Mouse (Mus musculus): Measurements from ENCODE around the gene Atp1a3. TPM values are rescaled to one million over a fixed set of nuclear protein-coding genes. Genes with fewer than 3 reads are reported as not detected.
A peak's percentile ranks its signal among the peaks of the same experiment; 100 is the strongest.

Gene Atp1a3
- polyA plus RNA-seq, 1 experiment from 2014 or later: 6.8 TPM

GRCm38 (mm10) chr7:24953966-24954365, 51.8 kb downstream of the Atp1a3 start:
- no peaks in the 10 kb centered on the region for H3K9me3 ChIP-seq (replicated peaks; ENCODE audit: control insufficient read depth, low read length)
- DNase-seq (ENCODE audit: low spot score) (no peak), ATAC-seq (replicated peaks; ENCODE audit: insufficient number of reproducible peaks, low FRiP score, low TSS enrichment, low read depth) (no peak)
- peak overlapping the region; percentile 63 for H3K4me2 ChIP-seq (ENCODE audit: low read depth, low read length)
- peaks cover 77% of the 10 kb centered on the region for H3K27me3 ChIP-seq (ENCODE audit: control insufficient read depth, insufficient read depth, low read length)
- H3K4me3 ChIP-seq (ENCODE audit: low read depth, low read length): peak overlapping the region; percentile 30
- 1% methylated on average over 24 of the region's 24 CpGs for WGBS
- H3K4me1 ChIP-seq (ENCODE audit: control insufficient read depth, insufficient read depth, low read length): peaks cover 5% of the 10 kb centered on the region; the same call in 1 of the 2 replicates
- H3K9ac ChIP-seq (replicated peaks; ENCODE audit: low read length): peak overlapping the region; percentile 47
- no peaks in the 10 kb centered on the region for H3K36me3 ChIP-seq (replicated peaks; ENCODE audit: control insufficient read depth, insufficient read depth, low read depth, low read length)
- no peak overlapping the region for H3K27ac ChIP-seq (replicated peaks; ENCODE audit: low read depth, low read length)

DNA sequence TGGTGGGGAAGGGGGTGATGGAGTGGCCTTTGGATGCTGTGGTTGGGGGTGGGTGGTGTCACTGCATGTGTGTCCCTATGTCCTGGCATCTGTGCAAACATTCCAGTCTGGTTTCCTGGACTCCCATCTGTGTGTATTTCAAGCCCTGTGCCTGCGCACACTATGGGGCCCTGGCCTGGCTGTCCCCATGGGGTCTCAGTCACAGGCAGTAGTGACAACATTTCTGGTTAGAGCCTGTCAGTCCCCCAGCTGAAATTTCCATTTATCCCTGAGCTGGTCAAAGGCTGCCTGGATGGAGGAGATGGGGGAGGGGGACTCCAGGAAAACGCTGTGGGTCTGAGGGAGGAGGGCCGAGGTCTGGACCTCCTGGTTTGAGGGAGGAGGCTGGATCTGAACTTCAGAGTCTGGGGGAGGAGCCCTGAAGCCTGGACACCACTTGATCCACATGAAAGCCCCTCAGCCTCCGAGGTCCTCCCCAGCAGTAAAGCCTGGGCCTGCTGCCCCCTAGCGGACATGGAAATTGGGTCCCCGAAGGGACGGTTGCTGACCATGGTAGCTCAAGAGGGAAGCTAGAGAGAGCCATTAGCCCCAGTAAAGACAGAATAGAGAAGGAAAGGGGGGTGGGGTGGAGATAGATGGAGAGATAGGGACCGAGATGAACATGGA, 55.7 kb downstream of the Atp1a3 start:
- no peak overlapping the region for H3K27ac ChIP-seq (replicated peaks; ENCODE audit: low read depth, low read length)
- peak; percentile 58 for ATAC-seq (replicated peaks; ENCODE audit: insufficient number of reproducible peaks, low FRiP score, low TSS enrichment, low read depth)
- no peak overlapping the region for H3K4me2 ChIP-seq (ENCODE audit: low read depth, low read length)
- H3K9ac ChIP-seq (replicated peaks; ENCODE audit: low read length): no peak overlapping the region
- H3K4me3 ChIP-seq (ENCODE audit: low read depth, low read length): no peak overlapping the region
- H3K9me3 ChIP-seq (replicated peaks; ENCODE audit: control insufficient read depth, low read length): no peaks in the 10 kb centered on the region
- peak; percentile 90 for DNase-seq (ENCODE audit: low spot score)
- H3K4me1 ChIP-seq (ENCODE audit: control insufficient read depth, insufficient read depth, low read length): peaks cover 3% of the 10 kb centered on the region; the same call in 1 of the 2 replicates
- H3K27me3 ChIP-seq (ENCODE audit: control insufficient read depth, insufficient read depth, low read length): peaks cover 97% of the 10 kb centered on the region
- 1% methylated on average over 8 of the region's 8 CpGs for WGBS
- H3K36me3 ChIP-seq (replicated peaks; ENCODE audit: control insufficient read depth, insufficient read depth, low read depth, low read length): no peaks in the 10 kb centered on the region

DNA sequence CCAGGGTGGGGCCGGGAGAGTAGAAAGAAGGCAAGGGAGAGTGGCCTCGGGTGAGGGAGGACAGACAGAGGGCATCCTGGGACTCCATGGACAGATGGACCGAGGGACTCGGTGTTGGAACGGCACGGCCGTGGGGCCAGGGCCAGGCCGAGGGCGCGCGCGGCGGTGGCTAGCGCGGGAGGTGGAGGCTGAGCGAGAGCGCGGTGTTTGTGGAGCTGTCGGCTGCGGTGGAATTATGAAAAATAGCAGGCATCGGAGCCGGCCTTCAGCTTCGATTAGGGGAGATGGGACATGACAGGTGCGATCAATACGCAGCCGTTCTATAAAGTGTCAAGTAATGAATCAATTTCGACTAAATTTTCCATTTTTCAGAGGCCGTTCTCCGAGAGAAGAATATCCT, 57.0 kb downstream of the Atp1a3 start:
- H3K9ac ChIP-seq (replicated peaks; ENCODE audit: low read length): no peak overlapping the region
- no peaks in the 10 kb centered on the region; the same call in 1 of the 2 replicates for H3K4me1 ChIP-seq (ENCODE audit: control insufficient read depth, insufficient read depth, low read length)
- no peak overlapping the region for H3K4me3 ChIP-seq (ENCODE audit: low read depth, low read length)
- peak overlapping the region; percentile 16; the same call in 1 of the 2 replicates for H3K4me2 ChIP-seq (ENCODE audit: low read depth, low read length)
- H3K27me3 ChIP-seq (ENCODE audit: control insufficient read depth, insufficient read depth, low read length): peaks cover 93% of the 10 kb centered on the region
- ATAC-seq (replicated peaks; ENCODE audit: insufficient number of reproducible peaks, low FRiP score, low TSS enrichment, low read depth): no peak
- no peak overlapping the region for H3K27ac ChIP-seq (replicated peaks; ENCODE audit: low read depth, low read length)
- no peaks in the 10 kb centered on the region for H3K9me3 ChIP-seq (replicated peaks; ENCODE audit: control insufficient read depth, low read length)
- no peaks in the 10 kb centered on the region for H3K36me3 ChIP-seq (replicated peaks; ENCODE audit: control insufficient read depth, insufficient read depth, low read depth, low read length)
- no peak for DNase-seq (ENCODE audit: low spot score)
- WGBS: under 1% methylated on average over 29 of the region's 29 CpGs

- Histone ChIP-seq H3K9me3 (replicated peaks; ENCODE audit: control insufficient read depth, low read length) (no peaks in the 10 kb centered on the region), H3K4me3 (ENCODE audit: low read depth, low read length) (no peak overlapping the region), H3K27me3 (ENCODE audit: control insufficient read depth, insufficient read depth, low read length) (peaks cover 94% of the 10 kb centered on the region), H3K27ac (replicated peaks; ENCODE audit: low read depth, low read length) (no peak overlapping the region), H3K36me3 (replicated peaks; ENCODE audit: control insufficient read depth, insufficient read depth, low read depth, low read length) (no peaks in the 10 kb centered on the region), H3K9ac (replicated peaks; ENCODE audit: low read length) (no peak overlapping the region), H3K4me2 (ENCODE audit: low read depth, low read length) (no peak overlapping the region), H3K4me1 (ENCODE audit: control insufficient read depth, insufficient read depth, low read length) (no peaks in the 10 kb centered on the region; the same call in 1 of the 2 replicates)
- WGBS: 1% methylated on average over 7 of the region's 7 CpGs
- DNase-seq (ENCODE audit: low spot score) (no peak), ATAC-seq (replicated peaks; ENCODE audit: insufficient number of reproducible peaks, low FRiP score, low TSS enrichment, low read depth) (no peak)
Observed at GRCm38 (mm10) chr7:24947316-24948048, 58.3 kb downstream of the Atp1a3 start.

GRCm38 (mm10) chr7:24944257-24944950, 61.4 kb downstream of the Atp1a3 start, which contains the start of gene Gm4881:
Gene Gm4881 (minus strand): TSS chr7:24944494.
- no peak within 1 kb of the TSS for H3K27ac ChIP-seq (replicated peaks; ENCODE audit: low read depth, low read length)
- ATAC-seq (replicated peaks; ENCODE audit: insufficient number of reproducible peaks, low FRiP score, low TSS enrichment, low read depth) (no peak), DNase-seq (ENCODE audit: low spot score) (no peak)
- no peaks in the 10 kb centered on the region for H3K9me3 ChIP-seq (replicated peaks; ENCODE audit: control insufficient read depth, low read length)
- H3K27me3 ChIP-seq (ENCODE audit: control insufficient read depth, insufficient read depth, low read length): peaks cover 84% of the 10 kb centered on the region
- 1% methylated on average over 61 of the region's 72 CpGs for WGBS
- H3K36me3 ChIP-seq (replicated peaks; ENCODE audit: control insufficient read depth, insufficient read depth, low read depth, low read length): no peaks in the 10 kb centered on the region
- peak within 1 kb of the TSS; percentile 50 for H3K4me2 ChIP-seq (ENCODE audit: low read depth, low read length)
- H3K4me3 ChIP-seq (ENCODE audit: low read depth, low read length): peak within 1 kb of the TSS; percentile 31
- no peaks in the 10 kb centered on the region for H3K4me1 ChIP-seq (ENCODE audit: control insufficient read depth, insufficient read depth, low read length)
- H3K9ac ChIP-seq (replicated peaks; ENCODE audit: low read length): 0 out of 2 replicates have a peak within 1 kb of the TSS, but pooled peaks have one; percentile 18

GRCm38 (mm10) chr7:24943641-24944040, 62.1 kb downstream of the Atp1a3 start:
- H3K9me3 ChIP-seq (replicated peaks; ENCODE audit: control insufficient read depth, low read length): no peaks in the 10 kb centered on the region
- DNase-seq (ENCODE audit: low spot score) (no peak), ATAC-seq (replicated peaks; ENCODE audit: insufficient number of reproducible peaks, low FRiP score, low TSS enrichment, low read depth) (no peak)
- peaks cover 78% of the 10 kb centered on the region for H3K27me3 ChIP-seq (ENCODE audit: control insufficient read depth, insufficient read depth, low read length)
- 7% methylated on average over 6 of the region's 6 CpGs for WGBS
- no peaks in the 10 kb centered on the region for H3K4me1 ChIP-seq (ENCODE audit: control insufficient read depth, insufficient read depth, low read length)
- no peak overlapping the region for H3K9ac ChIP-seq (replicated peaks; ENCODE audit: low read length)
- no peak overlapping the region for H3K4me3 ChIP-seq (ENCODE audit: low read depth, low read length)
- H3K27ac ChIP-seq (replicated peaks; ENCODE audit: low read depth, low read length): no peak overlapping the region
- no peak overlapping the region for H3K4me2 ChIP-seq (ENCODE audit: low read depth, low read length)
- H3K36me3 ChIP-seq (replicated peaks; ENCODE audit: control insufficient read depth, insufficient read depth, low read depth, low read length): no peaks in the 10 kb centered on the region

DNA sequence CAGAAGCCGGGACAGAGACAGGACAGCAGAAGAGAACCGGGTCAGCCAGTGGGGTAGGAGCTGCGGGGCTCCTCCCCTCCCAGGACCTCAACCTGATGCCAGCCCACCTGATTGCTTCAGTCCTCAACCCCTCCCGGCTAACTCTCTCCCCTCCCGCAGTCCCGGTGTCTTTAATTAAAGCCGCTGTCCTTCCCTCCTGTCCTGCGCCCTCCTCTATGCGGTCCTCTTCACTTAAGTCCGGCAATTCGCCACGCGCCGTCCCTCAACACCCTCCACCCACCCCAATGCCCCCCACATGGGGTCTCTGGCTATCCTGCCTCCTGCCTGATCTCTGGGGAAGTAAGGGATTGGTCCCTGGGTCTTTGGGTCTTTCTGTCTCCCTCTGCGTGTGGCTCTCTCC, 74.1 kb downstream of the Atp1a3 start:
- H3K9ac ChIP-seq (replicated peaks; ENCODE audit: low read length): no peak overlapping the region; the same call in 1 of the 2 replicates

More for the DNA sequence above, 74.1 kb downstream of the Atp1a3 start:
- peaks cover 57% of the 10 kb centered on the region for H3K27me3 ChIP-seq (ENCODE audit: control insufficient read depth, insufficient read depth, low read length)
- DNase-seq (ENCODE audit: low spot score) (no peak), ATAC-seq (replicated peaks; ENCODE audit: insufficient number of reproducible peaks, low FRiP score, low TSS enrichment, low read depth) (no peak)
- no peaks in the 10 kb centered on the region for H3K36me3 ChIP-seq (replicated peaks; ENCODE audit: control insufficient read depth, insufficient read depth, low read depth, low read length)
- H3K4me2 ChIP-seq (ENCODE audit: low read depth, low read length): no peak overlapping the region
- no peaks in the 10 kb centered on the region for H3K9me3 ChIP-seq (replicated peaks; ENCODE audit: control insufficient read depth, low read length)
- no peak overlapping the region for H3K4me3 ChIP-seq (ENCODE audit: low read depth, low read length)
- H3K27ac ChIP-seq (replicated peaks; ENCODE audit: low read depth, low read length): no peak overlapping the region
- 2% methylated on average over 15 of the region's 15 CpGs for WGBS
- H3K4me1 ChIP-seq (ENCODE audit: control insufficient read depth, insufficient read depth, low read length): no peaks in the 10 kb centered on the region
